ENCODE assay signal across 8 mouse cellular contexts in the genomic region with DNA sequence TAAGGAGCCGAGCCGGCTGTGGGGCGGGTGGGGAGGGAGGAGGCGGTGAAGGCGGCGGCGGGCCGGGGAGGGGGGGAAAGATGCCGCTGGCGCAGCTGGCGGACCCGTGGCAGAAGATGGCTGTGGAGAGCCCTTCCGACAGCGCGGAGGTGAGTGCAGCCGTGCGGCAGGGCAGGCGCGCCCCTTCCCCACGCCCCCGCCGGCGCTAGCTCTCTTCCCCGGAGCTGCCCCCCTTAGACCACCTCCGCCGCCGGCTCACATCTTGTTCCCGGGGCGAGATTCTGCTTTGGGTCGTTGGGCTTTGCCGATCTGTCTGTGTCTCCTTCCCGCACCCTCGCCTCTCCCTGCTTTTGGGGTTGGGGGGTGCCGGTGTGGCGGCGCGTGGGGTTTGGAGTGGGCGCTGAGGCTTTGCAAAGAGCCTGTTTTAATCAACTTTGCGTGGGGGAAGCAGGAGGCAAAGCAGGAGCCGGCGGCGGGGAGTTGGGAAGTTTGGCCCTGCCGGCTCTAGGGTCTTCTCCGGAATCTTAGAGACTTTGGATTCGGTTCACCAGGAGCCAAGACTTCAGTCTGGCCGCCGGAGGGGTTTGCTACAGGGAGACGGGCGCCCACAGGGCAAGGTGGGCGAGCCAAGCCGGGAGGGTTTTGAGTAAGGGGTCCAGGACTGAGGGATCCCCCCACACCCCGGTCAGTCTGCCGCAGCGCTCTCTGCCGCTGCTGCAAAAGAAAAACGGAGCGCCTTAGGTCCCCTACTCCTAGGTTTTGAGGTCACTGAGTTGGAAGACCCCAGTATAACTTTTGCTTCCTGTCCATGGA. TPM values are rescaled to one million over a fixed set of nuclear protein-coding genes. Genes with fewer than 3 reads are reported as not detected.
A peak's percentile ranks its signal among the peaks of the same experiment; 100 is the strongest.
DNase-seq lines count a peak whose midpoint lies in the region; ATAC-seq and TF ChIP-seq lines count a peak whose summit lies in the region.

No protein-coding gene starts in this region.

- no peaks in the 10 kb centered on the region for H3K36me3 ChIP-seq in megakaryocyte, embryonic 14.5 days (replicated peaks; ENCODE audit: low read length)
- no peaks in the 10 kb centered on the region for H3K36me3 ChIP-seq in forebrain, embryonic 15.5 days
- H3K36me3 ChIP-seq in hindbrain, embryonic 16.5 days (ENCODE audit: control insufficient read depth, insufficient read depth, low read length), result no peaks in the 10 kb centered on the region
- H3K36me3 ChIP-seq in limb, embryonic 14.5 days (ENCODE audit: control insufficient read depth, insufficient read depth, low read length), result no peaks in the 10 kb centered on the region

- peak overlapping the region; percentile 85 for H3K27ac ChIP-seq in bone marrow, adult 2 months (ENCODE audit: control insufficient read depth, insufficient read depth, low read depth, low read length, poor library complexity)
- peak overlapping the region; percentile 91 for H3K27ac ChIP-seq in forebrain, embryonic 15.5 days (replicated peaks)
- H3K27ac ChIP-seq in hindbrain, embryonic 16.5 days (ENCODE audit: low read depth, low read length), result peak overlapping the region; percentile 87
- peak overlapping the region; percentile 86 for H3K27ac ChIP-seq in limb, embryonic 14.5 days (replicated peaks; ENCODE audit: low read depth, low read length)
- peak overlapping the region; percentile 57 for H3K27ac ChIP-seq in olfactory bulb, adult 2 months (ENCODE audit: insufficient read depth, low read depth, low read length)

- peak overlapping the region; percentile 67 for H3K4me2 ChIP-seq in forebrain, embryonic 15.5 days (replicated peaks)
- H3K4me2 ChIP-seq in hindbrain, embryonic 16.5 days (ENCODE audit: low read length), result peak overlapping the region; percentile 67
- H3K4me2 ChIP-seq in limb, embryonic 14.5 days (replicated peaks; ENCODE audit: low read depth, low read length, severe bottlenecking), result peak overlapping the region; percentile 41

- no peak for TF ChIP-seq POLR2A in bone marrow, adult 2 months (IDR thresholded peaks at IDR 0.05; ENCODE audit: borderline replicate concordance, control insufficient read depth, low read depth, low read length)
- no peak for TF ChIP-seq POLR2A in limb, embryonic 14.5 days (IDR thresholded peaks at IDR 0.05; ENCODE audit: borderline replicate concordance, extremely low read depth, insufficient read depth, insufficient read length)
- TF ChIP-seq POLR2A in olfactory bulb, adult 2 months (IDR thresholded peaks at IDR 0.05; ENCODE audit: insufficient read depth, low read depth, low read length), result no peak

- peaks cover 4% of the 10 kb centered on the region for H3K4me1 ChIP-seq in megakaryocyte, embryonic 14.5 days
- H3K4me1 ChIP-seq in bone marrow, adult 2 months (ENCODE audit: control insufficient read depth, insufficient read depth, low read length), result no peaks in the 10 kb centered on the region
- no peaks in the 10 kb centered on the region for H3K4me1 ChIP-seq in forebrain, embryonic 15.5 days
- H3K4me1 ChIP-seq in hindbrain, embryonic 16.5 days (ENCODE audit: control insufficient read depth, insufficient read depth, low read depth, low read length), result no peaks in the 10 kb centered on the region
- H3K4me1 ChIP-seq in limb, embryonic 14.5 days (ENCODE audit: control insufficient read depth, insufficient read depth, low read length), result no peaks in the 10 kb centered on the region
- no peaks in the 10 kb centered on the region for H3K4me1 ChIP-seq in olfactory bulb, adult 2 months (ENCODE audit: control insufficient read depth, insufficient read depth, low read length)

- peaks cover 5% of the 10 kb centered on the region for H3K27me3 ChIP-seq in megakaryocyte, embryonic 14.5 days (replicated peaks)
- H3K27me3 ChIP-seq in forebrain, embryonic 15.5 days, result no peaks in the 10 kb centered on the region
- peaks cover 4% of the 10 kb centered on the region for H3K27me3 ChIP-seq in hindbrain, embryonic 16.5 days (replicated peaks; ENCODE audit: control insufficient read depth, insufficient read depth, low read length)
- H3K27me3 ChIP-seq in limb, embryonic 14.5 days (ENCODE audit: control insufficient read depth, insufficient read depth, low read length), result 0 out of 2 replicates have a peak, but pooled peaks cover 4% of the 10 kb centered on the region

- WGBS in bone marrow, adult 2 months, result 9% methylated on average over 51 of the region's 57 CpGs
- 14% methylated on average over 45 of the region's 57 CpGs for WGBS in forebrain, embryonic 15.5 days
- 18% methylated on average over 39 of the region's 57 CpGs for WGBS in hindbrain, embryonic 16.5 days
- 15% methylated on average over 34 of the region's 57 CpGs for WGBS in limb, embryonic 14.5 days
- WGBS in olfactory bulb, adult 2 months, result 12% methylated on average over 47 of the region's 57 CpGs

- DNase-seq in limb, embryonic 14.5 days (ENCODE audit: low spot score), result no peak

- TF ChIP-seq CTCF in bone marrow, adult 2 months (IDR thresholded peaks at IDR 0.05; ENCODE audit: control insufficient read depth, insufficient read depth, low read length), result no peak
- TF ChIP-seq CTCF in olfactory bulb, adult 2 months (IDR thresholded peaks at IDR 0.05; ENCODE audit: insufficient read depth, low read depth, low read length), result no peak

- peaks cover 14% of the 10 kb centered on the region; the same call in 1 of the 2 replicates for H3K9me3 ChIP-seq in megakaryocyte, embryonic 14.5 days
- H3K9me3 ChIP-seq in forebrain, embryonic 15.5 days, result no peaks in the 10 kb centered on the region
- no peaks in the 10 kb centered on the region; the same call in 1 of the 2 replicates for H3K9me3 ChIP-seq in hindbrain, embryonic 16.5 days (ENCODE audit: control insufficient read depth, low read length)
- H3K9me3 ChIP-seq in limb, embryonic 14.5 days (ENCODE audit: control insufficient read depth, low read length), result no peaks in the 10 kb centered on the region

- peak overlapping the region; percentile 95 for H3K4me3 ChIP-seq in megakaryocyte, embryonic 14.5 days (replicated peaks)
- H3K4me3 ChIP-seq in bone marrow, adult 2 months (replicated peaks; ENCODE audit: control insufficient read depth, low read depth, low read length), result peak overlapping the region; percentile 84
- peak overlapping the region; percentile 56 for H3K4me3 ChIP-seq in forebrain, embryonic 15.5 days
- peak overlapping the region; percentile 61 for H3K4me3 ChIP-seq in hindbrain, embryonic 16.5 days (ENCODE audit: low read length)
- peak overlapping the region; percentile 56 for H3K4me3 ChIP-seq in limb, embryonic 14.5 days (replicated peaks; ENCODE audit: low read length)
- H3K4me3 ChIP-seq in olfactory bulb, adult 2 months (ENCODE audit: insufficient read depth, low read depth, low read length), result peak overlapping the region; percentile 89

- peak overlapping the region; percentile 62 for H3K9ac ChIP-seq in forebrain, embryonic 15.5 days (replicated peaks)
- H3K9ac ChIP-seq in hindbrain, embryonic 16.5 days (ENCODE audit: low read depth, low read length), result peak overlapping the region; percentile 70
- H3K9ac ChIP-seq in limb, embryonic 14.5 days (ENCODE audit: low read depth, low read length, severe bottlenecking), result peak overlapping the region; percentile 67

- no peak for ATAC-seq in megakaryocyte, adult 5-6 weeks (ENCODE audit: poor library complexity, severe bottlenecking)
- peak; percentile 69 for ATAC-seq in forebrain, embryonic 15.5 days (replicated peaks)
- ATAC-seq in hindbrain, embryonic 16.5 days, result no peak; the same call in 1 of the 2 replicates
- ATAC-seq in limb, embryonic 14.5 days (ENCODE audit: low FRiP score, low read depth), result peak; percentile 16
- no peak for ATAC-seq in monocyte, adult 5-6 weeks (replicated peaks; ENCODE audit: insufficient number of reproducible peaks, low FRiP score, low TSS enrichment, poor library complexity, severe bottlenecking)

RNA-seq across cellular contexts. Expression of a gene that starts 46.1 kb away (rescaled TPM):
- polyA plus RNA-seq in megakaryocyte, embryonic 14.5 days (2012; ENCODE audit: insufficient read depth, low replicate concordance), result 1.5 and 1.8 TPM in 2 replicates
- total RNA-seq in megakaryocyte, adult 5-6 weeks (2015), result 68.9 and 102 TPM in 2 replicates
- total RNA-seq in megakaryocyte, adult 5-6 weeks (2017), result 42.0 and 44.4 TPM in 2 replicates
- 10.7 and 13.4 TPM in 2 replicates for polyA plus RNA-seq in bone marrow, adult 2 months (2011; ENCODE audit: insufficient read depth, insufficient read length, low replicate concordance, missing spikeins)
- 3.4 and 3.9 TPM in 2 replicates for polyA plus RNA-seq in forebrain, embryonic 15.5 days (2015; fragmentation: Nextera tagmentation; extraction: Ambion mirVana)
- 3.2 and 3.6 TPM in 2 replicates for polyA plus RNA-seq in hindbrain, embryonic 16.5 days (2015; fragmentation: Nextera tagmentation; extraction: Ambion mirVana)
- polyA plus RNA-seq in limb, embryonic 14.5 days (2012; rRNA removed), result 20.5 TPM in 2 replicates
- polyA plus RNA-seq in limb, embryonic 14.5 days (2014; fragmentation: Nextera tagmentation; extraction: Ambion mirVana), result 6.8 and 6.9 TPM in 2 replicates
- not detected in 2 replicates for polyA plus RNA-seq in olfactory bulb, adult 2 months (2012; ENCODE audit: insufficient read depth, insufficient read length, low replicate concordance, missing spikeins)
- total RNA-seq in monocyte, adult 5-6 weeks (2017), result 25.0 to 42.6 TPM (median 36.5 TPM) in 3 replicates

Comparison
In these comparisons a context has a peak if more than half of its experiments do, and no peak if none do; other contexts are left out.
1. ATAC-seq: peak in forebrain, embryonic 15.5 days (single experiment) and limb, embryonic 14.5 days (single experiment); none in megakaryocyte, adult 5-6 weeks (single experiment), hindbrain, embryonic 16.5 days (single experiment) and monocyte, adult 5-6 weeks (single experiment).
2. Peak in every context shown above with its lines, with median percentiles within 50 percentile points of each other: H3K4me3 ChIP-seq, H3K27ac ChIP-seq, H3K4me2 ChIP-seq and H3K9ac ChIP-seq.